Mouse (Mus musculus) lung, adult 2 months (tissue): Measurements from ENCODE around the gene Ripor2. TPM values are rescaled to one million over a fixed set of nuclear protein-coding genes. Genes with fewer than 3 reads are reported as not detected.
A peak's percentile ranks its signal among the peaks of the same experiment; 100 is the strongest.

Experiments
- DNase-seq: peaks from one replicate; pipeline ENCODE4 v3.0.0; 2022
- H3K4me1 ChIP-seq: fragments of 200-500 bp; 2 replicates; pipeline ENCODE4 v1.6.1; 2011; ENCODE audit warnings: low read length; ENCODE audit not compliant: control insufficient read depth, insufficient read depth
- H3K4me3 ChIP-seq: fragments of 200-500 bp; replicated peaks from 2 replicates; pipeline ENCODE3; 2011; ENCODE audit warnings: low read depth, mild to moderate bottlenecking, control low read depth, low read length; ENCODE audit errors: extremely low read depth
- CTCF ChIP-seq: fragments of 200-500 bp; IDR thresholded peaks from 2 replicates; pipeline ENCODE4 v1.5.1; 2011; ENCODE audit warnings: mild to moderate bottlenecking, low read length, control low read depth; ENCODE audit not compliant: insufficient read depth
- POLR2A ChIP-seq: fragments of 200-500 bp; IDR thresholded peaks from 2 replicates; pipeline ENCODE4 v1.6.1; 2011; ENCODE audit warnings: low read depth, mild to moderate bottlenecking, control low read depth, low read length, borderline replicate concordance; ENCODE audit errors: extremely low read depth
- WGBS: fragments of 180-500 bp; shearing (Covaris S2); methylation state at CpG from one replicate; pipeline ENCODE4 v1.1.7; 2018; 5-methylcytosine and 5-hydroxymethylcytosine counted together
- polyA plus RNA-seq: library from polyadenylated mRNA; depleted of rRNA; stranded (reverse); fragments of >200 nt; gene quantifications from 2 replicates; pipeline ENCODE4 v1.2.3, GENCODE M21; 2012

The Ripor2 gene
- polyA plus RNA-seq, 1 experiment, result 8.8 TPM

GRCm38 (mm10) chr13:24564706-24565105 lies 17.3 kb upstream of the Ripor2 start:
- no peak overlapping the region for H3K4me3 ChIP-seq
- no peak for TF ChIP-seq CTCF
- no peak for TF ChIP-seq POLR2A
- H3K4me1 ChIP-seq, result peaks cover 7% of the 10 kb centered on the region
- WGBS, result 65% methylated on average over 8 of the region's 8 CpGs
- DNase-seq, result no peak

- 27% methylated on average over 8 of the region's 8 CpGs for WGBS
- H3K4me1 ChIP-seq, result peaks cover 7% of the 10 kb centered on the region
- DNase-seq, result peak; percentile 38
- TF ChIP-seq POLR2A (no peak), CTCF (no peak)
- no peak overlapping the region for H3K4me3 ChIP-seq
Observed at GRCm38 (mm10) chr13:24565230-24565949, 16.6 kb upstream of the Ripor2 start.

- 17% methylated on average over 3 of the region's 3 CpGs for WGBS
- peaks cover 7% of the 10 kb centered on the region for H3K4me1 ChIP-seq
- no peak overlapping the region for H3K4me3 ChIP-seq
- TF ChIP-seq POLR2A, result no peak
- no peak for TF ChIP-seq CTCF
- DNase-seq, result peak; percentile 35
Observed at GRCm38 (mm10) chr13:24565950-24566320, 16.1 kb upstream of the Ripor2 start.

GRCm38 (mm10) chr13:24567176-24567811 lies 14.7 kb upstream of the Ripor2 start:
- no peak overlapping the region for H3K4me3 ChIP-seq
- peak; percentile 41 for DNase-seq
- WGBS, result 69% methylated on average over 11 of the region's 11 CpGs
- H3K4me1 ChIP-seq, result peaks cover 7% of the 10 kb centered on the region
- TF ChIP-seq CTCF, result no peak
- TF ChIP-seq POLR2A, result no peak

GRCm38 (mm10) chr13:24569066-24569465 lies 12.9 kb upstream of the Ripor2 start:
- H3K4me3 ChIP-seq, result no peak overlapping the region
- no peak for DNase-seq
- TF ChIP-seq POLR2A, result no peak
- no peak for TF ChIP-seq CTCF
- 93% methylated on average over 4 of the region's 4 CpGs for WGBS
- peaks cover 7% of the 10 kb centered on the region for H3K4me1 ChIP-seq

- Histone ChIP-seq H3K4me1 (peaks cover 4% of the 10 kb centered on the region), H3K4me3 (no peak overlapping the region)
- 37% methylated on average over 2 of the region's 2 CpGs for WGBS
- TF ChIP-seq CTCF (no peak), POLR2A (no peak)
- DNase-seq, result no peak
Observed at GRCm38 (mm10) chr13:24570716-24571115, 11.3 kb upstream of the Ripor2 start.

- Histone ChIP-seq H3K4me1 (no peaks in the 10 kb centered on the region), H3K4me3 (no peak overlapping the region)
- TF ChIP-seq CTCF, result no peak
- TF ChIP-seq POLR2A, result no peak
- WGBS, result 62% methylated on average over 6 of the region's 6 CpGs
- DNase-seq, result no peak
Observed at GRCm38 (mm10) chr13:24571906-24572305, 10.1 kb upstream of the Ripor2 start.

GRCm38 (mm10) chr13:24575126-24575525 lies 6.9 kb upstream of the Ripor2 start:
- Histone ChIP-seq H3K4me3 (no peak overlapping the region), H3K4me1 (no peaks in the 10 kb centered on the region)
- WGBS, result 91% methylated on average over 3 of the region's 3 CpGs
- TF ChIP-seq POLR2A, result no peak
- DNase-seq, result no peak

- DNase-seq, result no peak
- TF ChIP-seq POLR2A (no peak), CTCF (no peak)
- H3K4me3 ChIP-seq, result no peak overlapping the region
- WGBS, result 53% methylated on average over 11 of the region's 11 CpGs
- H3K4me1 ChIP-seq, result no peaks in the 10 kb centered on the region
Observed at GRCm38 (mm10) chr13:24576338-24577119, 5.5 kb upstream of the Ripor2 start.
